11 mouse cellular contexts compared by ENCODE assay signal in the genomic region with DNA sequence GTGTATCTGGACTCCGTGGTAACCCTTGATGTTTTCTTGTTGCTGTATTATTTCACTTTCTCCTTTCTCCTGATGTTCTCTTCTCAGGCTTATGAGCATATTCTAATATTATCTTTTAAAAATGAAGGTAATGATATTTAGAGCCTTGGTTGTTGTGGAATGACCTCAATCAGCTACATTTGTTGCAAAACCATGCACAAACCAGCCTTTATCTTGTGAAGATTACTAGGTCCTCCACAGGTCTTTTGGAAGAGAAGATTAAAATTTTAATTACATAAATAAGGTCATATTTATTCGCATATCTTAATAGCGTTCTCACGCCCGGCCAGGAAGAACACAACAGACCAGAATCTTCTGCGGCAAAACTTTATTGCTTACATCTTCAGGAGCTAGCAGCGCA.
A peak's percentile ranks its signal among the peaks of the same experiment; 100 is the strongest.
DNase-seq lines count a peak whose midpoint lies in the region; ATAC-seq and TF ChIP-seq lines count a peak whose summit lies in the region.
"Had no signal": no experiment of that assay in that cellular context is flagged by ENCODE, and none has a peak within 500 bp of the region (broad histone marks: within the 10 kb centered on the region; RNA-seq: fewer than 3 reads in every experiment).

No protein-coding gene starts in this region.

- ATAC-seq in kidney, embryonic 16.5 days (ENCODE audit: low FRiP score, low TSS enrichment) = no peak
- peak; percentile 61 for ATAC-seq in forebrain, embryonic 14.5 days
- no peak for ATAC-seq in intestine, postnatal 0 days
- ATAC-seq in neural tube, embryonic 14.5 days (ENCODE audit: low read depth) = no peak

- 73% methylated on average over 7 of the region's 7 CpGs for WGBS in kidney, embryonic 16.5 days
- WGBS in forebrain, embryonic 14.5 days = 71% methylated on average over 7 of the region's 7 CpGs
- WGBS in intestine, postnatal 0 days = 75% methylated on average over 7 of the region's 7 CpGs
- WGBS in neural tube, embryonic 14.5 days = 66% methylated on average over 7 of the region's 7 CpGs

- TF ChIP-seq CTCF in intestine, postnatal 0 days (IDR thresholded peaks at IDR 0.05; ENCODE audit: low read depth) = no peak

- H3K27ac ChIP-seq in kidney, embryonic 16.5 days (ENCODE audit: low read length) = no peak overlapping the region
- no peak overlapping the region for H3K27ac ChIP-seq in forebrain, embryonic 14.5 days (ENCODE audit: low read depth, low read length)
- H3K27ac ChIP-seq in intestine, postnatal 0 days (ENCODE audit: low read depth, low read length) = no peak overlapping the region
- H3K27ac ChIP-seq in neural tube, embryonic 14.5 days (ENCODE audit: low read depth, low read length) = no peak overlapping the region

- H3K4me2 ChIP-seq in kidney, embryonic 16.5 days (replicated peaks; ENCODE audit: low read depth, low read length) = peak overlapping the region; percentile 39
- H3K4me2 ChIP-seq in forebrain, embryonic 14.5 days (ENCODE audit: low read length) = peak overlapping the region; percentile 30
- peak overlapping the region; percentile 30; the same call in 1 of the 2 replicates for H3K4me2 ChIP-seq in intestine, postnatal 0 days (replicated peaks; ENCODE audit: low read depth)
- H3K4me2 ChIP-seq in neural tube, embryonic 14.5 days (ENCODE audit: low read depth, low read length) = peak overlapping the region; percentile 21; the same call in 1 of the 2 replicates

- no peak overlapping the region for H3K9ac ChIP-seq in kidney, embryonic 16.5 days (replicated peaks; ENCODE audit: low read length)
- H3K9ac ChIP-seq in forebrain, embryonic 14.5 days (ENCODE audit: low read length) = peak overlapping the region; percentile 35; the same call in 1 of the 2 replicates
- H3K9ac ChIP-seq in intestine, postnatal 0 days (ENCODE audit: low read depth, low read length) = no peak overlapping the region
- H3K9ac ChIP-seq in neural tube, embryonic 14.5 days (replicated peaks; ENCODE audit: low read depth, low read length) = no peak overlapping the region

- H3K4me1 ChIP-seq in kidney, embryonic 16.5 days (ENCODE audit: insufficient read depth, low read length) = no peaks in the 10 kb centered on the region
- H3K4me1 ChIP-seq in forebrain, embryonic 14.5 days (ENCODE audit: control insufficient read depth, insufficient read depth, low read length) = no peaks in the 10 kb centered on the region
- no peaks in the 10 kb centered on the region for H3K4me1 ChIP-seq in intestine, postnatal 0 days (replicated peaks; ENCODE audit: control insufficient read depth, insufficient read depth, low read length)
- H3K4me1 ChIP-seq in neural tube, embryonic 14.5 days (ENCODE audit: control insufficient read depth, insufficient read depth, low read length) = no peaks in the 10 kb centered on the region

- no peaks in the 10 kb centered on the region for H3K27me3 ChIP-seq in kidney, embryonic 16.5 days (ENCODE audit: insufficient read depth, low read length)
- H3K27me3 ChIP-seq in forebrain, embryonic 14.5 days (replicated peaks; ENCODE audit: control insufficient read depth, insufficient read depth, low read length) = no peaks in the 10 kb centered on the region
- no peaks in the 10 kb centered on the region for H3K27me3 ChIP-seq in intestine, postnatal 0 days (replicated peaks; ENCODE audit: control insufficient read depth, insufficient read depth, low read length)
- H3K27me3 ChIP-seq in neural tube, embryonic 14.5 days (ENCODE audit: control insufficient read depth, insufficient read depth, low read length) = no peaks in the 10 kb centered on the region

- peak overlapping the region; percentile 28 for H3K4me3 ChIP-seq in kidney, embryonic 16.5 days (ENCODE audit: low read length)
- H3K4me3 ChIP-seq in forebrain, embryonic 14.5 days (ENCODE audit: low read depth, low read length) = peak overlapping the region; percentile 18; the same call in 1 of the 2 replicates
- H3K4me3 ChIP-seq in intestine, postnatal 0 days (ENCODE audit: low read depth, low read length) = no peak overlapping the region
- H3K4me3 ChIP-seq in neural tube, embryonic 14.5 days (ENCODE audit: low read depth, low read length) = peak overlapping the region; percentile 7; the same call in 1 of the 2 replicates

- H3K9me3 ChIP-seq in kidney, embryonic 16.5 days (ENCODE audit: low read length) = no peaks in the 10 kb centered on the region
- no peaks in the 10 kb centered on the region for H3K9me3 ChIP-seq in forebrain, embryonic 14.5 days (replicated peaks; ENCODE audit: control insufficient read depth, low read length)
- no peaks in the 10 kb centered on the region for H3K9me3 ChIP-seq in intestine, postnatal 0 days (ENCODE audit: control insufficient read depth)
- no peaks in the 10 kb centered on the region for H3K9me3 ChIP-seq in neural tube, embryonic 14.5 days (ENCODE audit: control insufficient read depth, low read length)

- no peak for DNase-seq in kidney, adult 18-20 months
- no peak for DNase-seq in forebrain, embryonic 14.5 days (ENCODE audit: low spot score)
- no peak for DNase-seq in layer of hippocampus, adult 9-10 months (ENCODE audit: low spot score)
- no peak for DNase-seq in spleen, postnatal 14 days (ENCODE audit: low spot score in 2 of 2)
- DNase-seq in frontal cortex, postnatal 10 days (ENCODE audit: low spot score in 2 of 2) = no peak
- DNase-seq: cerebellum, adult 11 months; lung, postnatal 10 days; thymus, postnatal 4 days had no signal

- no peaks in the 10 kb centered on the region for H3K36me3 ChIP-seq in kidney, embryonic 16.5 days (ENCODE audit: insufficient read depth, low read length)
- H3K36me3 ChIP-seq in forebrain, embryonic 14.5 days (ENCODE audit: control insufficient read depth, insufficient read depth, low read length) = no peaks in the 10 kb centered on the region
- no peaks in the 10 kb centered on the region for H3K36me3 ChIP-seq in intestine, postnatal 0 days (ENCODE audit: control insufficient read depth, insufficient read depth)
- no peaks in the 10 kb centered on the region for H3K36me3 ChIP-seq in neural tube, embryonic 14.5 days (ENCODE audit: control insufficient read depth, insufficient read depth, low read length)
